Mouse (Mus musculus) adrenal gland, postnatal 14 days (tissue): ENCODE measurements around the gene Mybpc2. TPM values are rescaled to one million over a fixed set of nuclear protein-coding genes. Genes with fewer than 3 reads are reported as not detected.
A peak's percentile ranks its signal among the peaks of the same experiment; 100 is the strongest.

ENCODE experiments used
- DNase-seq: peaks from one replicate; pipeline ENCODE4 v3.0.0; 2021; ENCODE audit warnings: mixed read lengths
- total RNA-seq: library from RNA; stranded (reverse); gene quantifications from 2 replicates; pipeline ENCODE4 v1.2.3, GENCODE M21; 2021

The Mybpc2 gene
- total RNA-seq, 1 experiment from 2014 or later: 0.26 TPM

GRCm38 (mm10) chr7:44484841-44485571 is 39.5 kb downstream of the Mybpc2 start:
- DNase-seq: peak; percentile 78

GRCm38 (mm10) chr7:44484109-44484508 is 40.3 kb downstream of the Mybpc2 start:
- no peak for DNase-seq

DNA sequence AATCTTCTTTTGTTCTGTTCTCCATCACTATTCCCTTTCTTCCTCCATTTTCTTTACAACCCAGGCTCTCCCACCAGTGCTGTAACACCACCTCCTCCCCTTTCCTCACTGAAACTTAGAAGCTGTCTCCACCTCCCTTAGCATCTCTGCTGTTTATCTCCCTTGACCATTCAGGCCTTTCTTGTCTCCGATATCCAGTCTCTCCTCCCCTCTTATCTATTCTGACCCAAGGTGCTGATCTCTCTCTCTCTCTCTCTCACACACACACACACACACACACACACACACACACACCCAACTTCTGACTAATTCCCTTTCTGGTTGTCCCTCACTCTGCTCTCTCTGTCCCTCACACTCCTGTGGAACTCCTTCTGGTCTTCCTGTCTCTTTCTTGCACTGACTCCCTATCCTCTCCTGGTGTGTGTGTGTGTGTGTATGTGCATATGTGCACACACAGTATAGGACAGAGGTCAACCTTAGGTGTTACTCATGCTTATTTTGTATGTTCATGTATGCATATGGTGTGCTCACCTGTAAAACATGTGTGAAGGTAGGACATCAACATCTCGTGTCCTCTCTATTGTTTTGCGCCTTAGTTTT is 41.5 kb downstream of the Mybpc2 start:
- DNase-seq: no peak

DNA sequence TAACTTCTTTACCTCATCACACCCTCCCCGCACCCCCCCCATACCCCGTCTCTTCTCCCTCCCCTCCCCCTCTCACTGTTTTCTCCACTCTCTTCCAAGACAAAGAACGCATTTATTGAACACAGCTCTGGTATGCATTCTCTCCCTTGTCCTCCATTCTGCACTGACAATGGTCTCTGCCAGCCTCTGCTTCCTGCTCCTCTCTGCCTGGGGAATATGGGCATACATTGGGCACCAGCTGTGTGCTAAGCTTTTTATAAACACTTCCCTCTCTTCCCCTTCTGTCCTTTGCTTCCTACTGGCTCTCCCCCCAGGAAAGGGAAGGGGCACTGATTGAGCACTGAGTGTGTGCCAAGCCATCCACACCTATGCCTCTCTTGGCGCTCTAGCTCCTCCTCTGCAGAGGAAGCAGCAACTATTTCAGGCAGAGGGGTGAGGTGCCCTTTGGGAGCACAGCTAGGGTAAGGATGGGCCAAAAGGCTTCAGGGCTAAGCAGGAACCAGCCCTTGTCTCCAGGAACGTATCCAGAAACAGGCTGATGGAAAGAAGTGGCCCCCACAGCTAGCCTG is 49.3 kb downstream of the Mybpc2 start:
- no peak for DNase-seq

DNA sequence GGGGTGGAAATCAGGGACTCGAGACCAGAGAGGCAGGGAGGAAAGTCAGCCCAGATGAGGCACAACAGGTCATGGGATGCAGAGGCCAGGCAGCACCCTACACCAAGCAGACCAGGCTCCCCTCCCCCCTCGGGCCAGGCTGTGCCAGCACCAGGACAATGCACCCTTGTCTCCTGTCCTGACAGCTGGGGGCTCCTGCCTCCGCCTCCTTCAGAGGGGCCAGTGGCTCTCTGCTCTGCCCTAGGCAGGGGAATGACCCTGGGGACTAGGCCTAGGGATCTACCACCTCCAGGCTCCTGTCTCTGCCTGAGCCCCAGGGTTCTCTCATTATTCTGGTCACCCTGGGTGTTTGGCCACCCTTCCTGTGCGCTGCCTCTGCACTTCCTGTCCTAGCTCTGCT is 50.0 kb downstream of the Mybpc2 start:
- DNase-seq: no peak

- no peak for DNase-seq
Measured at GRCm38 (mm10) chr7:44472961-44473646, 51.4 kb downstream of the Mybpc2 start.

DNA sequence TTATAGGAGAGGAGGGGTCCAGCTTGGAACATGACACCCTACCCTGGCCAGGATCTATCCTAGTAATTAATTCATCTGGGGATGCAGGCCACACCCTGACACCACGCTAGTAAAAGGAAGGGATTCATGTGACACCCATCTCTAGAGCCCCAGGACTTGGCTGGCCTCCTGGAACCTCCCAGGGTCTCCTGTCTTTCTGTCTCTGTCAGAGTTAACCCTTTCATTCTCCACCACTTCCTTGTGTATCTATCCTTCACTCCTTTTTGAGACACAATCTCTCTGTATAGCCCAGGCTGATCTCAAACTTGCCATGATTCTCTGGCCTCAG is 51.9 kb downstream of the Mybpc2 start:
- no peak for DNase-seq

- no peak for DNase-seq
Measured at GRCm38 (mm10) chr7:44471880-44472557, 52.4 kb downstream of the Mybpc2 start.

- no peak for DNase-seq
Measured at GRCm38 (mm10) chr7:44470696-44471612, 53.5 kb downstream of the Mybpc2 start.

- DNase-seq: no peak
Measured at GRCm38 (mm10) chr7:44469677-44470675, 54.5 kb downstream of the Mybpc2 start.

DNA sequence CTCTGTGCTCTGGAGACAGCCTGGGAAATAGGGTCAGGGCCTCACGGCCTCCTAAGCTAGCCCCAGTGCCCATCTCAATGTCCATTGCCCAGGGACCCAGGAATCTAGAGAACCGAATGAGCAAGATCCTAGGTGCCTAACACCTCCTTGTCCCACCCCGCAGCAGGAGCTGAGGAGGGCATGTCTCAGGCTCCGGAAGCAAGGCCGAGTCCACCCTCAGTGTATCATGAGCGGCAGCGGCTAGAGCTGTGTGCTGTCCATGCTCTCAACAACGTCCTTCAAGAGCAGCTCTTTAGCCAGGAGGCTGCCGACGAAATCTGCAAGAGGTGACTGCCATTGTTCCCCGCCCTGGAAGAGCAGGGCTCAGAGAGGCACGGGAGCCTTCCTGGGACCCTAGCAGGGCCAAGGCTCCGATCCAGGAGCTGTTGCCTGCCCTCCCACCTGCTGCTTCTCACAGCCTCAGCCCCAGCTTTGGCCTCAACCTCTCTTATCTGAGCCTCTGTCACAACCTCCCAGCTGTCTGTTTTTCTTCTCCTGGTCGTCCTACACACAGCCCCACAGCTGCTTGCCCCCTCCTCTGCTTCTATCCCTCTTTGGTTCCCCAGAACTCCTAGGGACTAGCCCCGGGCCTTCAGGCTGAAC is 55.7 kb downstream of the Mybpc2 start:
- DNase-seq: no peak

- DNase-seq: peak; percentile 95
Measured at GRCm38 (mm10) chr7:44467811-44468411, 56.5 kb downstream of the Mybpc2 start, which contains the start of gene Josd2. TSS of gene Josd2 (plus strand) at chr7:44467980.

DNA sequence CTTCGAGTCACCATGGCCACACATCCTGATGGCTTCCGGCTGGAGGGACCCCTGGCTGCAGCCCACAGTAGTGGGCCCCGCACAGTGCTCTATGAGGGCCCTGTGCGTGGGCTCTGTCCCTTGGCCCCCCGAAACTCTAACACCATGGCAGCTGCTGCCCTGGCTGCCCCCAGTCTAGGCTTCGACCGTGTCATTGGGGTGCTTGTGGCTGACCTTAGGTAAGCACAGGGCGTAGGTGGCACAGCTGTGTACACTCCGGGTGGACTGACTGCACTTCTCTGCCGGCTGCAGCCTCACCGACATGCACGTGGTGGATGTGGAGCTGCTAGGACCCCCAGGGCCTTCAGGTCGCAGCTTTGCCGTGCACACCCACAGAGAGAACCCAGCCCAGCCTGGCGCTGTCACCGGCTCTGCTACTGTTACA is 57.6 kb downstream of the Mybpc2 start:
- no peak for DNase-seq

- DNase-seq: no peak
Measured at GRCm38 (mm10) chr7:44466006-44466887, 58.2 kb downstream of the Mybpc2 start.

DNA sequence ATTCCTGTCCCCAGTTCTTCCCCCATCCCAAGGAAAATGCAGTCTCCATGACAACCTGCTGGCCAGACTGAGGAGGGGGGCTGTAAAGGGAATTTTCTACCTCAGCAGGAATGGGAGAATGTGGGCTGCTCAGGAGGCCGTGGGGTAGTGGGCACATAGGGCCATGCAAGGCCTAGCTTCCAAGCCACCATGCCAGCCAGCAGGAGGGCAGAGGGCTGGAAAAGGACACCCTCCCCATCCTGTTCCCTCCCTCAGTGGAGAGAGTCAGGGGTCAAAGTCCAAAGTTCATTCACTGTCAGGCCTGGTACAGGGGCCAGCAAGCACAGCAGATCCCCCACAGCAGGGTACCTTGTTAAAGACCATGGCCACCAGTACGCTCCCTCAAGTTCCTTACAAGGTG is 59.3 kb downstream of the Mybpc2 start, which contains the start of gene Aspdh:
Gene Aspdh, plus strand, starts transcription at position 281 of the 400 bp plus-strand sequence.
- no peak for DNase-seq

DNA sequence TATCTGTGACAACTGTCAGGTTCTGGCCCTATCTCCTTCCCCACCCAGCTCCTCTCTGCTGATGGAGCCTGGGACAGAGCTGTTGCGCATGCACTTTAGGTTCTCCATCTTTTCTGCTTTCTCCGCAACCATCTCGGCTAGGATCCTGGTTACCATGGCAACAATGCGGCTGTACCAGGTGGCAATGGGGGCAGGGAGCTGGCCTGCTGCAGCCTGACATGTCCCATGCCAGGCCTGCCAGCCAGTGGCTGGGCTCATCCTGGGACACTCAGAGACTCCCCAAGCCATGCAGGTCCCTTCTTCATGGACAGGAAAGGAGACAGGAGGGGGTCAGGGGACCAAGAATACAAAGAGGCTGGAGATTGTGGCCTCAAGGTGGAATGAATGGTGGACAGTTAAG is 59.9 kb downstream of the Mybpc2 start:
- DNase-seq: no peak

- DNase-seq: no peak
Measured at GRCm38 (mm10) chr7:44463556-44464225, 60.8 kb downstream of the Mybpc2 start.
